Mouse (Mus musculus) heart, adult 2 months (tissue): Measurements from ENCODE around the gene A3galt2. TPM values are rescaled to one million over a fixed set of nuclear protein-coding genes. Genes with fewer than 3 reads are reported as not detected.

Experiments used
- DNase-seq, 2 experiments: peaks; one replicate each; pipeline ENCODE4 v3.0.0; 2021
- H3K27ac ChIP-seq: fragments of 200-600 bp; 2 replicates; pipeline ENCODE4 v1.8.1; 2022
- H3K27me3 ChIP-seq: fragments of 200-500 bp; 2 replicates; pipeline ENCODE4 v1.6.1; 2012; ENCODE audit warnings: mild to moderate bottlenecking, low read length, inconsistent platforms, mixed read lengths; ENCODE audit not compliant: control insufficient read depth, insufficient read depth
- H3K36me3 ChIP-seq: fragments of 200-500 bp; 2 replicates; pipeline ENCODE4 v1.6.1; 2012; ENCODE audit warnings: low read length, inconsistent platforms; ENCODE audit not compliant: control insufficient read depth, insufficient read depth
- H3K4me1 ChIP-seq: fragments of 200-500 bp; 2 replicates; pipeline ENCODE4 v1.6.1; 2011; ENCODE audit warnings: low read length; ENCODE audit not compliant: control insufficient read depth, insufficient read depth
- H3K4me3 ChIP-seq: fragments of 200-600 bp; 2 replicates; pipeline ENCODE4 v1.8.1; 2022
- H3K79me2 ChIP-seq: fragments of 200-500 bp; replicated peaks from 2 replicates; pipeline ENCODE4 v1.6.1; 2012; ENCODE audit warnings: mild to moderate bottlenecking, inconsistent platforms, low read length, moderate library complexity, mixed read lengths; ENCODE audit not compliant: control insufficient read depth, insufficient read depth
- H3K9ac ChIP-seq: fragments of 200-500 bp; 2 replicates; pipeline ENCODE4 v1.6.1; 2012; ENCODE audit warnings: low read depth, mild to moderate bottlenecking, control low read depth, inconsistent platforms, low read length, mixed read lengths
- CTCF ChIP-seq: fragments of 200-600 bp; IDR thresholded peaks from 2 replicates; pipeline ENCODE4 v1.8.1; 2022; ENCODE audit warnings: antibody characterized with exemption, mild to moderate bottlenecking, moderate library complexity
- EP300 ChIP-seq: fragments of 200-500 bp; IDR thresholded peaks from 2 replicates; pipeline ENCODE4 v1.6.1; 2011; ENCODE audit warnings: low read depth, low read length, control low read depth; ENCODE audit not compliant: insufficient read depth
- POLR2A ChIP-seq: fragments of 200-500 bp; IDR thresholded peaks from 2 replicates; pipeline ENCODE4 v1.6.1; 2011; ENCODE audit warnings: mild to moderate bottlenecking, low read depth, low read length, control low read depth; ENCODE audit not compliant: insufficient read depth
- WGBS: fragments of 180-500 bp; shearing (Covaris S2); methylation state at CpG from one replicate; pipeline ENCODE4 v1.1.7; 2018; 5-methylcytosine and 5-hydroxymethylcytosine counted together
- intact Hi-C: fragments of 180-260 bp; cut with DNase I; formaldehyde crosslinking; loops from one replicate; pipeline ENCODE4 v1.15.1; 2025
- polyA plus RNA-seq: library from polyadenylated mRNA; depleted of rRNA; stranded (reverse); fragments of >200 nt; gene quantifications from 2 replicates; pipeline ENCODE4 v1.2.3, GENCODE M21; 2012
- total RNA-seq, 2 experiments: library from RNA; stranded (reverse); gene quantifications; 2 replicates each; pipeline ENCODE4 v1.2.3; 2021

A3galt2 gene
- total and polyA plus RNA-seq, 3 experiments: 0.08 to 0.37 (median 0.16) TPM

DNA sequence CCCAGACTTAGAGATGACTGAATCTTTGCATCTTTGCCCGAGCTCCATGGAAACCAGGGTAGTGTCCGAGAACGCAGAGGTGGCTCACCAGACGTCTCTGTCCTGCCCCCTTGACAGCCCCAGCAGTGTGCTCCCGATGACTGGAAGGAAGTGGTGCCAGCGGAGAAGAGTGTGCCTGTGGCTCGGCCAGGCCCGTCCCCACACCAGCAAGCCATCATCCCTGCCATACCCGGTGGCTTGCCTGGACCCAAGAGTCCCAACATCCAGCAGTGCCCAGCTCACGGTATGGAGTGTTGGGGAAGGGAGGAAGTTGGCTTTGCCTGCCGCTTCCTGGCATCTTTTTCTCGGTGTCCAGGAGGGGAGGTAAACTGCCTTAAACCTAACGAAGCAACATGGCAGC is 31.7 kb upstream of the A3galt2 start:
- TF ChIP-seq EP300 (no peak), POLR2A (no peak), CTCF (no peak)
- Histone ChIP-seq H3K9ac (no peak overlapping the region), H3K4me3 (no peak overlapping the region), H3K27ac (peak overlapping the region; percentile 4; the same call in 1 of the 2 replicates), H3K36me3 (no peaks in the 10 kb centered on the region), H3K79me2 (no peaks in the 10 kb centered on the region), H3K4me1 (peaks cover 4% of the 10 kb centered on the region), H3K27me3 (no peaks in the 10 kb centered on the region)
- DNase-seq: no peak
- WGBS: 77% methylated on average over 13 of the region's 13 CpGs
- intact Hi-C loops: loop anchor here (5.0 kb wide), 1 partner anchor 334 kb away; the partner anchor contains the start of gene Rnf19b

DNA sequence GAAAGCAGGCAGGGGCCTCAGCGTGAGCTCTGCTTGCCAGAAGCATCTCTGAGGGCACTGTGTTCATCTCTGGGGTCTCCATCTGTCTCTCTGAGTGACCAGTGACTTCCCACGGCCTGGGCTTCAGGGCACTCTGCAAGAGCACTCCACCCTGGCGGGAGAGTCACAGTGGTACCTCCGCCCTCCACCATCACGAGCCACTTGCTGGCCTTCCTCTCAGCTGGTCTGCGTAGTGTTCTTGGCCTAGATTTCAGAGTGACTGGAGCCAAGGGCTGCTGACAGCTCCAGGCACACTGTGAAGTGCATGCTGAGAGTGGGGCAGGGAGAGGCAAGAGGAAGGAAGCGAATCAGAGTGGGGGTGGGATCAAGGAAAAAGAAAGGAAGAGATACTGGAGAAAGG is 31.1 kb upstream of the A3galt2 start:
- H3K27ac ChIP-seq: peak overlapping the region; percentile 4; the same call in 1 of the 2 replicates
- no peak overlapping the region for H3K4me3 ChIP-seq
- peak; percentile 75 for TF ChIP-seq EP300
- no peak for TF ChIP-seq POLR2A
- intact Hi-C loops: loop anchor here (5.0 kb wide), 1 partner anchor 333 kb away; the partner anchor contains the start of gene Rnf19b
- no peaks in the 10 kb centered on the region for H3K27me3 ChIP-seq
- H3K36me3 ChIP-seq: peaks cover 2% of the 10 kb centered on the region; the same call in 1 of the 2 replicates
- H3K4me1 ChIP-seq: peaks cover 6% of the 10 kb centered on the region
- no peak overlapping the region for H3K9ac ChIP-seq
- H3K79me2 ChIP-seq: peaks cover 1% of the 10 kb centered on the region; the same call in 1 of the 2 replicates
- 21% methylated on average over 7 of the region's 7 CpGs for WGBS
- DNase-seq: peak; percentile 60 to 79

GRCm38 (mm10) chr4:128727019-128727720 is 28.0 kb upstream of the A3galt2 start:
- H3K27me3 ChIP-seq: no peaks in the 10 kb centered on the region
- intact Hi-C loops: loop anchor here (5.0 kb wide), 1 partner anchor 50 kb away; no protein-coding TSS in a partner anchor
- peaks cover 13% of the 10 kb centered on the region for H3K4me1 ChIP-seq
- H3K79me2 ChIP-seq: peaks cover 2% of the 10 kb centered on the region; the same call in 1 of the 2 replicates
- H3K36me3 ChIP-seq: peaks cover 6% of the 10 kb centered on the region
- peak overlapping the region; percentile 92 for H3K9ac ChIP-seq
- 5% methylated on average over 44 of the region's 68 CpGs for WGBS
- peak overlapping the region; percentile 90 for H3K27ac ChIP-seq
- TF ChIP-seq CTCF (0 out of 2 replicates have a peak, but pooled peaks have one; percentile 11), POLR2A (peak; percentile 63), EP300 (0 out of 2 replicates have a peak, but pooled peaks have one; percentile 39)
- DNase-seq: peak; percentile 95
- peak overlapping the region; percentile 90 for H3K4me3 ChIP-seq

DNA sequence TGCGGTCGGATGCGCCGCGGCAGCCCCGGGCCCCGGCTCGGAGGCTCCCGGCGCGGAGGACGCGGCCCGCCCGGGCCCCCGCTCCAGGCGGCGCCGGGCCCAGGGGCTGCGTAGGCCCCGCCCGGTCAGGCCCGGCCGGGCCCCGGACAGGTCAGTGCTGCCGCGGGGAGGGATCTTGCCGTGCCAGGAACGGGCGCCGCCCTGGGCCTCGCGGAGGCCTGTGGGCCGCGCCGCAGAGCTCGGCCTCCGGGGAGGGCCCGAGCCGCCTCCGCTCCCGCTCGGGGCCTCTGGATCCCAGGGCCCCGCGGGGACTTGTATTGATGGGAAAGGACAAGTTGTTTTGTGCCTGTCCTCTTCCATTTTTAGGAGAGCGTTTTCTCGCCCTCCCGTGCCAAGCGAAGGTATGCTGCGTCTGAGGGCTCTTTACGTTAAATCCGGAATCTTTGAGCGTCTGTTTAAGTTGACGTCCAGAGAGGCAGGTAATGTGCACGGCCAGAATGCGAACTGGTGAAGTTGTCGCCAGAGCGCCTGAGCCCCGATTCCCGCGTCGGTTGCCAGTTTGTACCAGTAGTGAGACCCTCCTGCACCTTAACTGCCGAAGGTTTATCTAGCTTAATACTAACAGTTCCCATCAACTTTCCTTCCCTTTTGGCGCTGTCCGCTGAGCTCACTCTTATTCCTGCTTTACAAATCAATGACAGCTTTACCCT is 27.3 kb upstream of the A3galt2 start:
- Histone ChIP-seq H3K79me2 (peaks cover 2% of the 10 kb centered on the region; the same call in 1 of the 2 replicates), H3K27ac (peak overlapping the region; percentile 90), H3K4me3 (peak overlapping the region; percentile 90), H3K36me3 (peaks cover 7% of the 10 kb centered on the region), H3K9ac (peak overlapping the region; percentile 92), H3K4me1 (peaks cover 14% of the 10 kb centered on the region), H3K27me3 (no peaks in the 10 kb centered on the region)
- under 1% methylated on average over 65 of the region's 65 CpGs for WGBS
- TF ChIP-seq EP300: no peak
- TF ChIP-seq CTCF: no peak
- no peak for TF ChIP-seq POLR2A
- intact Hi-C loops: loop anchor here (2.0 to 5.0 kb wide), 2 partner anchors 49 to 157 kb away; no protein-coding TSS in a partner anchor
- DNase-seq: no peak

DNA sequence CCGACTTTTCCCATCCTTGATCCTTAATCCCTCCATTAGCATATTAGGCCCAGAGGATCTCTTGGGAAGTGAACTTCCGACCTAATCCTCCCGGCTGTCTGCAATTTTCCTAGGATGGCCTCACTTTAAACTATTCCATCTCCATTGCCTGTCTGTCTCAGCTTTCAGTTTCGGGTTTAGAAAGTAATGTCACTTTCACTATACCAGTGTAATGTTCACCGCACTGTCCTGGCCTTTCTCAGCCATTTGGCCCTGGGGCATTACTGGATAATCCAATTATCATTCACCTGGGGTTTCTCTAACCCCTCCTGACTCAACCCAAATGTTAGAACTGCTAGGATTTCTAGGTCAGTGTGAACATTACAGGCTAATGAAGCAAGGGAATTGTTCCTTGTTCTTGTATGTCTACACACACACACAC is 26.7 kb upstream of the A3galt2 start:
- Histone ChIP-seq H3K9ac (peak overlapping the region; percentile 92), H3K79me2 (peaks cover 2% of the 10 kb centered on the region; the same call in 1 of the 2 replicates), H3K27ac (peak overlapping the region; percentile 90), H3K36me3 (peaks cover 12% of the 10 kb centered on the region), H3K4me1 (peaks cover 18% of the 10 kb centered on the region), H3K4me3 (peak overlapping the region; percentile 90), H3K27me3 (no peaks in the 10 kb centered on the region)
- TF ChIP-seq EP300 (no peak), POLR2A (no peak), CTCF (no peak)
- intact Hi-C loops: loop anchor here (2.0 to 5.0 kb wide), 2 partner anchors 49 to 156 kb away; no protein-coding TSS in a partner anchor
- DNase-seq: no peak
- under 1% methylated on average over 5 of the region's 5 CpGs for WGBS
